Mouse (Mus musculus) cerebellum, adult 2 months (tissue): ENCODE measurements around the gene Rita1. TPM values are rescaled to one million over a fixed set of nuclear protein-coding genes. Genes with fewer than 3 reads are reported as not detected.

Experiments used
- DNase-seq, 2 experiments: peaks; one replicate each; pipeline ENCODE4 v3.0.0; 2021
- H3K27ac ChIP-seq: fragments of 200-500 bp; 2 replicates; pipeline ENCODE4 v1.5.1; 2012; ENCODE audit warnings: low read length, control low read depth, inconsistent platforms; ENCODE audit not compliant: insufficient read depth
- H3K27me3 ChIP-seq: fragments of 200-500 bp; 2 replicates; pipeline ENCODE4 v1.6.1; 2012; ENCODE audit warnings: inconsistent platforms, mild to moderate bottlenecking, low read length, moderate library complexity; ENCODE audit not compliant: control insufficient read depth, insufficient read depth
- H3K4me1 ChIP-seq: fragments of 200-500 bp; 2 replicates; pipeline ENCODE4 v1.6.1; 2011; ENCODE audit warnings: low read length; ENCODE audit not compliant: control insufficient read depth, insufficient read depth
- H3K4me3 ChIP-seq: fragments of 200-500 bp; replicated peaks from 2 replicates; pipeline ENCODE3; 2011; ENCODE audit warnings: mild to moderate bottlenecking, low read depth, low read length, control low read depth; ENCODE audit not compliant: insufficient read depth
- CTCF ChIP-seq: fragments of 200-500 bp; IDR thresholded peaks from 2 replicates; pipeline ENCODE4 v1.5.1; 2011; ENCODE audit warnings: low read depth, mild to moderate bottlenecking, control low read depth, low read length, moderate library complexity, borderline replicate concordance; ENCODE audit not compliant: insufficient read depth
- POLR2A ChIP-seq: fragments of 200-500 bp; IDR thresholded peaks from 2 replicates; pipeline ENCODE4 v1.6.1; 2011; ENCODE audit warnings: low read length, control low read depth, borderline replicate concordance; ENCODE audit not compliant: insufficient read depth
- WGBS: fragments of 180-500 bp; shearing (Covaris S2); methylation state at CpG from one replicate; pipeline ENCODE4 v1.1.7; 2018; 5-methylcytosine and 5-hydroxymethylcytosine counted together
- polyA plus RNA-seq: library from polyadenylated mRNA; depleted of rRNA; stranded (reverse); fragments of >200 nt; gene quantifications from 2 replicates; pipeline ENCODE4 v1.2.3, GENCODE M21; 2012; rRNA removed

Gene Rita1
- polyA plus RNA-seq, result 43.7 and 47.3 TPM in 2 replicates

- WGBS, result under 1% methylated on average over 22 of the region's 22 CpGs
- Histone ChIP-seq H3K4me1 (peaks cover 8% of the 10 kb centered on the region), H3K27me3 (no peaks in the 10 kb centered on the region), H3K4me3 (peak within 1 kb of the TSS; percentile 97), H3K27ac (peak within 1 kb of the TSS; percentile 97)
- TF ChIP-seq POLR2A (peak; percentile 80), CTCF (no peak)
- DNase-seq, result peak; percentile 96 to 100
Measured at GRCm38 (mm10) chr5:120612442-120612821, at the start of gene Rita1, which contains the start of gene Ddx54. TSS of gene Rita1 (minus strand) at chr5:120612589. TSS of gene Ddx54 (plus strand) at chr5:120612739.

- no peak for DNase-seq
- Histone ChIP-seq H3K4me3 (no peak overlapping the region), H3K27me3 (no peaks in the 10 kb centered on the region), H3K27ac (no peak overlapping the region), H3K4me1 (no peaks in the 10 kb centered on the region; the same call in 1 of the 2 replicates)
- TF ChIP-seq CTCF (no peak), POLR2A (no peak)
- 35% methylated on average over 5 of the region's 5 CpGs for WGBS
Measured at GRCm38 (mm10) chr5:120660816-120661215, 48.4 kb upstream of the Rita1 start.

GRCm38 (mm10) chr5:120656281-120656751 lies 43.9 kb upstream of the Rita1 start:
- TF ChIP-seq CTCF, result no peak
- TF ChIP-seq POLR2A, result no peak
- peaks cover 17% of the 10 kb centered on the region for H3K4me1 ChIP-seq
- no peak overlapping the region for H3K27ac ChIP-seq
- DNase-seq, result no peak
- no peak overlapping the region for H3K4me3 ChIP-seq
- H3K27me3 ChIP-seq, result no peaks in the 10 kb centered on the region
- 59% methylated on average over 12 of the region's 12 CpGs for WGBS

- Histone ChIP-seq H3K4me1 (peaks cover 17% of the 10 kb centered on the region), H3K27ac (no peak overlapping the region), H3K27me3 (no peaks in the 10 kb centered on the region), H3K4me3 (no peak overlapping the region)
- TF ChIP-seq CTCF (no peak), POLR2A (no peak)
- DNase-seq, result peak; percentile 29 to 43
- WGBS, result 44% methylated on average over 2 of the region's 2 CpGs
Measured at GRCm38 (mm10) chr5:120653873-120654272, 41.5 kb upstream of the Rita1 start.

- no peak for TF ChIP-seq CTCF
- no peak for TF ChIP-seq POLR2A
- Histone ChIP-seq H3K4me3 (peak overlapping the region; percentile 14), H3K4me1 (peaks cover 18% of the 10 kb centered on the region), H3K27ac (peak overlapping the region; percentile 8), H3K27me3 (no peaks in the 10 kb centered on the region)
- WGBS, result 26% methylated on average over 28 of the region's 28 CpGs
- DNase-seq, result peak; percentile 34 to 47
Measured at GRCm38 (mm10) chr5:120652915-120653701, 40.7 kb upstream of the Rita1 start.

GRCm38 (mm10) chr5:120651230-120651629 lies 38.8 kb upstream of the Rita1 start:
- Histone ChIP-seq H3K27me3 (no peaks in the 10 kb centered on the region), H3K27ac (0 out of 2 replicates have a peak overlapping the region, but pooled peaks have one; percentile 23), H3K4me3 (no peak overlapping the region), H3K4me1 (peaks cover 20% of the 10 kb centered on the region)
- TF ChIP-seq CTCF, result no peak
- TF ChIP-seq POLR2A, result no peak
- 87% methylated on average over 5 of the region's 5 CpGs for WGBS
- DNase-seq, result no peak

GRCm38 (mm10) chr5:120649938-120650337 lies 37.5 kb upstream of the Rita1 start:
- no peak for DNase-seq
- Histone ChIP-seq H3K27me3 (no peaks in the 10 kb centered on the region), H3K4me1 (peaks cover 16% of the 10 kb centered on the region), H3K27ac (no peak overlapping the region), H3K4me3 (peak overlapping the region; percentile 40)
- TF ChIP-seq CTCF (no peak), POLR2A (no peak)
- WGBS, result 34% methylated on average over 13 of the region's 13 CpGs

GRCm38 (mm10) chr5:120649374-120649933 lies 37.1 kb upstream of the Rita1 start:
- peaks cover 12% of the 10 kb centered on the region for H3K4me1 ChIP-seq
- whole genome bisulfite sequencing, result 4% methylated on average over 21 of the region's 21 CpGs
- no peaks in the 10 kb centered on the region for H3K27me3 ChIP-seq
- DNase-seq, result no peak
- no peak overlapping the region for H3K27ac ChIP-seq
- H3K4me3 ChIP-seq, result peak overlapping the region; percentile 40
- TF ChIP-seq CTCF (0 out of 2 replicates have a peak, but pooled peaks have one; percentile 18), POLR2A (no peak)
